Mouse (Mus musculus): ENCODE data around the gene Magi2.

DNA sequence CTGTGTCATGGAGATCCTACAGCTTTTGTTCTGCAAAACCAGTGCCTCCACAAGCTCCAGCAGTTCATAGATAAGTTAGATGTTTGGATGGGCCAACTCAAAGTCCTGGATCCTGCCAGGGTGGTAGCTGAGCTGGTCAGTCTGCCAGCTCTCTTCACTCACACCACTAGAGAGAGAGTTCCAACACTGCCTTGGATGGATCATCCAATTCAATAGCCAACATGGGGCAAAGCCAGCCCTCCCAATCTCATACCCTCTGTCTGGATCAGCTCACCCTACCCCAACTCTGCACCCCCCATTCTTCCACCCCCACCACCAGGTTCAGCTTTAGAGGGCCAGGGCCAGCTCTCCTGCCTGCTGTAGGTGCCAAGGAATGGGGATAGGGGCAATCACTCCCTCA lies 235.7 kb downstream of the Magi2 start:
- TF ChIP-seq CTCF (IDR thresholded peaks at IDR 0.05; ENCODE audit: control insufficient read depth, insufficient read depth, insufficient read length): no peak
- no peak for TF ChIP-seq USF1 (IDR thresholded peaks at IDR 0.05; ENCODE audit: low read depth)
- TF ChIP-seq MAX (IDR thresholded peaks at IDR 0.05): no peak

Measured in C2C12 (cell line).